Mouse (Mus musculus) spleen, postnatal 10 days (tissue): Measurements from ENCODE around the gene Hnrnpul2.
"Not testable (repeated sequence)": the region's sequence is repeated elsewhere in the genome, so short reads cannot be mapped to it uniquely, and the experiment has no call there.

Experiments used
- DNase-seq, 2 experiments: peaks; one replicate each; pipeline ENCODE4 v3.0.0; 2021 to 2022; ENCODE audit warnings: low spot score in 2 of 2

The Hnrnpul2 gene

GRCm38 (mm10) chr19:8818301-8818798 is 1.5 kb upstream of the Hnrnpul2 start:
- DNase-seq = peak; percentile 26 to 41

- DNase-seq = peak; percentile 86 to 93
Observed at GRCm38 (mm10) chr19:8818801-8819595, 812 bp upstream of the Hnrnpul2 start, which contains the start of gene Ttc9c. TSS of gene Ttc9c (minus strand) at chr19:8819333.

- peak in 1 of 2 experiments; percentile 72 for DNase-seq
Observed at GRCm38 (mm10) chr19:8820424-8820956, 680 bp downstream of the Hnrnpul2 start.

- no peak for DNase-seq
Observed at GRCm38 (mm10) chr19:8821146-8821545, 1.3 kb downstream of the Hnrnpul2 start.

- no peak for DNase-seq
Observed at GRCm38 (mm10) chr19:8822696-8823095, 2.9 kb downstream of the Hnrnpul2 start.

- no peak for DNase-seq
Observed at GRCm38 (mm10) chr19:8829660-8830059, 9.8 kb downstream of the Hnrnpul2 start, which contains the start of gene AC129217.1. TSS of gene AC129217.1 (plus strand) at chr19:8829773.

- no peak for DNase-seq
Observed at GRCm38 (mm10) chr19:8830664-8831063, 10.9 kb downstream of the Hnrnpul2 start.

- no peak for DNase-seq
Observed at GRCm38 (mm10) chr19:8831262-8831661, 11.5 kb downstream of the Hnrnpul2 start.

GRCm38 (mm10) chr19:8832971-8833370 is 13.2 kb downstream of the Hnrnpul2 start:
- no peak for DNase-seq

- DNase-seq = not testable (repeated sequence)
Observed at GRCm38 (mm10) chr19:8836327-8836726, 16.5 kb downstream of the Hnrnpul2 start.

GRCm38 (mm10) chr19:8837251-8837791 is 17.5 kb downstream of the Hnrnpul2 start, which contains the start of gene Bscl2:
TSS of gene Bscl2 (plus strand) at chr19:8837467.
- peak; percentile 86 to 89 for DNase-seq

GRCm38 (mm10) chr19:8838041-8838730 is 18.4 kb downstream of the Hnrnpul2 start:
- DNase-seq = peak in 1 of 2 experiments; percentile 50

GRCm38 (mm10) chr19:8839103-8839907 is 19.5 kb downstream of the Hnrnpul2 start, which contains the start of gene Gng3:
TSS of gene Gng3 (minus strand) at chr19:8839194.
- no peak for DNase-seq

GRCm38 (mm10) chr19:8839908-8840791 is 20.3 kb downstream of the Hnrnpul2 start:
- peak; percentile 70 to 85 for DNase-seq

- DNase-seq = no peak
Observed at GRCm38 (mm10) chr19:8841012-8841411, 21.2 kb downstream of the Hnrnpul2 start.

GRCm38 (mm10) chr19:8842961-8843360 is 23.2 kb downstream of the Hnrnpul2 start:
- DNase-seq = no peak

GRCm38 (mm10) chr19:8844371-8845129 is 24.7 kb downstream of the Hnrnpul2 start:
- peak; percentile 63 to 91 for DNase-seq

- DNase-seq = no peak
Observed at GRCm38 (mm10) chr19:8848356-8848755, 28.5 kb downstream of the Hnrnpul2 start.

GRCm38 (mm10) chr19:8850402-8850901 is 30.6 kb downstream of the Hnrnpul2 start, which contains the start of gene Lrrn4cl:
TSS of gene Lrrn4cl (plus strand) at chr19:8850768.
- no peak for DNase-seq
